Mouse (Mus musculus) neutrophil, adult 65 days (primary cell): ENCODE data around the gene Lgals12. TPM values are rescaled to one million over a fixed set of nuclear protein-coding genes. Genes with fewer than 3 reads are reported as not detected.

ENCODE experiments used
- total RNA-seq: library from RNA; stranded (reverse); gene quantifications from 2 replicates; pipeline ENCODE4 v1.2.4, GENCODE M21; 2023

Gene Lgals12
- total RNA-seq: not detected in 2 replicates

GRCm38 (mm10) chr19:7606801-7607689 is at the start of gene Lgals12:
Gene Lgals12 (minus strand): TSS chr19:7607193.

GRCm38 (mm10) chr19:7611942-7612757 is 5.2 kb upstream of the Lgals12 start, which contains the start of gene Hrasls5:
Gene Hrasls5 (plus strand): TSS chr19:7612541.

GRCm38 (mm10) chr19:7557328-7557822 is 49.6 kb downstream of the Lgals12 start, which contains the start of gene Pla2g16:
Gene Pla2g16 (plus strand): TSS chr19:7557459.

Other genes starting within 250 kb of the Lgals12 start
- gene Spindoc, start 224.2 kb downstream of the Lgals12 start, total RNA-seq: 5.9 and 8.9 TPM in 2 replicates
- gene 2700081O15Rik, start 189.6 kb downstream of the Lgals12 start, total RNA-seq: 2.6 TPM in 2 replicates
- gene Rtn3, start 123.9 kb downstream of the Lgals12 start, total RNA-seq: 144 and 156 TPM in 2 replicates
- gene Atl3, start 113.2 kb downstream of the Lgals12 start, total RNA-seq: 20.9 and 23.7 TPM in 2 replicates
- gene Pla2g16, start 49.7 kb downstream of the Lgals12 start, total RNA-seq: 2.1 and 2.6 TPM in 2 replicates
- gene Hrasls5, start 5.3 kb upstream of the Lgals12 start, total RNA-seq: not detected in 2 replicates
- not detected in 2 replicates for gene Slc22a19, start 104.1 kb upstream of the Lgals12 start, total RNA-seq
- not detected in 2 replicates for gene Slc22a26, start 195.5 kb upstream of the Lgals12 start, total RNA-seq